Mouse (Mus musculus) natural killer cell, adult 2 months (primary cell): Measurements from ENCODE around the gene Tmprss2.

Experiments
- DNase-seq, 2 experiments: peaks; one replicate each; pipeline ENCODE4 v3.0.0; 2022; ENCODE audit warnings: low spot score in 2 of 2

Gene Tmprss2

DNA sequence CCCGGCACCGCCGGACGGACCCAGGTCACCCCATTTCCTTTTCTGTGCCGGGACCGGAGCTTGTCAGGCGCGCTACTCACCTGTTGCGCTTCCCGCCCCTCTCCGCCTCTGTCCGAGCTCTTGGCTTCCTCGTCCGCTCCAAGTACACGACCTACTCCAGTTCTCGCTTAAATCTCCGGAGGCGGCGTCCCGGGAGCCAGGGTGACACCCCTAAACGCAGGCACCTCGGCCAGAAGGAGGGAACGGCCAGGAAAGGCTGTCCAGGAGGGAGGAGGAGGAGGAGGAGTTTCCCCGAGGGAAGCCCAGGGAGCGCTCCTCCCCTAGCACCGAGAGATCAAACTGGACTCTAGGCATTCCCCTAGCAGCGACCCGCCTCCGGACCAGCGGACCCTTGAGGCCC, at the start of gene Tmprss2:
Tmprss2 (minus strand) TSS at position 257 of the 400 bp plus-strand sequence.
- DNase-seq: no peak

DNA sequence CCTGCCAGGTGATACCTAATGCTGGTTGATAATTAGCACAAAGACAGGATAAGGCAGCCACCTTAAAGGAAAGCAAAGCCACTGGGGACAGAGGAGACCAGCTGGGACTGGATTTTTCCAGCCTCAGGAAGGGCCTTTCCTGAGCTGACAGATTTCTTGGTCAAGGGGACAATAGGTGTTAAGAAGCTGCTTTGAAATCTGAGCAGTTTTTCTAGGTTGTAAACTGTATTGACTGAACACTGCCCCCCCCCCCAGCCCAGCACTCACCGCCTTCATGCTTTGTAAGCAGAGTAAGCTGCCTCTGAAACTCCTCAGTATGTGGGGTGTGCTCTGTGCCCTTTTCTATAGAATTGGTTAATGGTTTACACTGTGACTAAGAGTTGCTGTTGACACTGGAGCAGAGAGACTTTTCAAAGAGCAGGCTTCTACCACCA, 48.2 kb upstream of the Tmprss2 start:
- no peak for DNase-seq

DNA sequence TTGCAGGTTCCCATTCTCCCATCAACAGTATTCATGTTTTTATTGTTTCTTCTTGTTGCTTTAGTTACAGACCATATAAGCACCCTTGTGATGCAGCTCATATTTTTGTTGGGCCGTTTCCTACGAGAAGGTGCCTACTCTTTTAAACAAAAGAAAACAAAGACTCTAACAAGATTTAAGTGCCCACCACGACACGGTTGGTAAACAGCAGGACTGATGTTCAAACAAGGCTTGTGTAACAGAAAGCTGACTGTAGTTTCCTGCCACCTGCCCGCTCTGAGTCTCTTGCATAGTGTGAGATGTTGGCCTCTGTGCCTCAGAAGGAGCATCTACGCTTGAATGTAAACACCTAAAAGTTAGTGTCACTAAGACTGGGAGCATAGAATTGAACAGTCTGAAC, 47.5 kb upstream of the Tmprss2 start:
- DNase-seq: no peak

DNA sequence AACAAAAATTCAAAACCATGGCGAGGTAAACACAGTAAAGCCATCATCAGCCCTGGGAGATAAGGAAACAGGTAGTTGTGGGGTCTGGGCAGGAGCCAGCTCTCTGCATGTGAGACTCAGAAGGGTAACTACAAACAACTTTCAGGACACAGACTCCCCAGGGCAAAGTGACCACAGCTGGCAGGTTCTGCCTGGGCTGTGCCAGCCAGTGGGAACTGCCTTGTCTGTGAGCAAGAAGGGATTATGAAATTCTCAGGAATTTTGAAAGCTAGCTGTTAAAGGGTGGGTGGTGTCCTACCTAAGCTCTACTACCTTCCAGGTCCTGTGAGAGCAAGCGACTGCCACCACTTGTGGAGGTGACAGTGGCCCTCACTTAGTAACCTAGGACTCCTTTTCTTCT, 44.8 kb upstream of the Tmprss2 start:
- DNase-seq: no peak

DNA sequence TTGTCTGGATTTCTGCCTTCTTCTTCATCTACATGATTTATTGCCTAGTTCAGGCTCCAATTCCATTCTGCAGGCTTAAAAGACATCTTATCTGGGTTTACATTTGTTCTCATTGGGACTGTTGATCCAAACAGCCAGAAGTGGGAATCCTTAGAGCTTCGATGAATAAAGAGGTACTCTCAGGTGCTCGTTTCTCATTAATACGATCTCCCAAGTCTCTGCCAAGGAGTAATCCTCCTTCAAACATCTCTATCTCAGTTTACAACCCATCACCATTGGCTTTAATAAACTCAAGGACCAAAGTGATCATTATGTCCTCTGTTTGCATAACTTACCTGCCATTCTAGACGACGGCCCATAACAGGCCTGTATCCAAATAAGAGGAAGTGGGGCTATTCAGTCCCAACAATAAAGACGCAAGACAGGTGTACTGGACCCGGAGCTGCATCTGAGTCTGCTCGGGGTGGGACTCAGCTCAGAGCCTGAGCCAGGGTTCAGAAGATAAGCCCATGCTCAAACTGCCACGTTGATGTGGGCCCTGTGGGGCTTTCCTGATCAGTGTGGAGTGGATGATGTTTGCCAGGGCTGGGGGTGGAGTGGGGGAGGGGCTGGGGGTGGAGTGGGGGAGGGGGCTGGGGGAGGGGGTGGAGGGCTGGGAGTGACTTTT, 38.7 kb upstream of the Tmprss2 start:
- DNase-seq: no peak

DNA sequence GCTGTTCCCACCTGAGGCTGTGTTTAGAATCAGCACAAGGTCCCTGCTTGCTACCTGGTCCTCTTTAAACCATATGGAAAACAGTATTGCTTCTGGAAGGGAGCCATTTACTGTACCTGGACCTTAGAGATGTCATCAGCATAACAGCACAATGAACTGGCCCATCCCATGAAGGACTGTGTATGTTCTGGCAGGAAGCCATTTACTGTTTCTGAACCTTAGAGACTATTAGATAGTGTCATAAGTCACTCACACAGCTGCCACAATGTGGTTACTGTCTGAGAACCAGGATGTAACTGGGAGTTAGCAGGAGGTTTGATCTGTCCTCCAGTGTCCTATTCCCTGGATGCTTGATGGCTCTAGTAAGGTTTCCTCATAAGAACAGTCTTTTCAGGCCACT, 33.7 kb upstream of the Tmprss2 start:
- no peak for DNase-seq

DNA sequence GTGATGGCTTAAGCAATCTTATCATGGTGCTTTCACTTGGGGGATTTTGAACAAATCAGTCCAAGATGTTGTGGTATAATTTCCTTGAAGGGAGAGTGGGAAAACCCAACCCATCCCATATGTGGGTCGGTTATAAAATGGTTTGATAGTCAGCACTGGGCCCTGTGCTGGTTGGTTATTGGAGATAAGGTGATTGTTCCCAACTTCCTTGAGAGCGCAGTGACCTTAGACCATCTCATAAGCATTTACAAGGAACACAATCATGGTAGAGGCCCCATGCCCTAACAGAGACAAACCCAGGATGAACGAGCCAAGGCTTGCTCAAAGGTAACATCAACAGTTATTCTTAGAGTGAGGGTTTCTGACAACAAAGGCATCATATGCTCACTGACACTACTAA, 28.6 kb upstream of the Tmprss2 start:
- no peak for DNase-seq

DNA sequence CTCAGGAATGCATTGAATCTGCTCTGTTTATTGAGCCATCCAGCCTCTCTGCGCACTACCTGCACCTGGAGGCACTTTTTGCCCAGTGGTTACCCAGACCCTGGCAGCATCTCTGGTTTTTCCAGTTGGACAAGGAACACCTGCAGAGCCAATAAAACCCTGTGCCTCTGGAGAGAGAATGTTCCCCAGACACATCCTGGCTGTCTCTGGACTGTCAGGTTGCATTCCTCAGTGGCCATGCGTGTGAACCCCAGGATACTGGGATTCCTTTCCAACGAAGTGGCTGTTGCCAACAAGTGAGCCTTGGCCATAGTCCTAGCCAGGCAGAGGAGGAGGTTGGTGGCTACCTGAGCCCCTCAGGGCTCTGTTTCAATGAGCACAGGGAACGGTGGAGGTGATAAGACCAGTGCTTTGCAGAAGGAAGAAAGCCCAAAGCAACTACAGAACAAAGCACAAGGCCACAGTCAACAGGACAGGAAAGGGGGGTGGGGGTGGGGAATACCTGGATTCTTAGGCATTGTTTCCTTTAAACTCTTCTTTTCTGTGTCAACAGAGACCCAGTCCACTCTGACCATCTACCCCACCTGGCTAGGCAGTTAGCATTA, 22.0 kb upstream of the Tmprss2 start:
- no peak for DNase-seq

DNA sequence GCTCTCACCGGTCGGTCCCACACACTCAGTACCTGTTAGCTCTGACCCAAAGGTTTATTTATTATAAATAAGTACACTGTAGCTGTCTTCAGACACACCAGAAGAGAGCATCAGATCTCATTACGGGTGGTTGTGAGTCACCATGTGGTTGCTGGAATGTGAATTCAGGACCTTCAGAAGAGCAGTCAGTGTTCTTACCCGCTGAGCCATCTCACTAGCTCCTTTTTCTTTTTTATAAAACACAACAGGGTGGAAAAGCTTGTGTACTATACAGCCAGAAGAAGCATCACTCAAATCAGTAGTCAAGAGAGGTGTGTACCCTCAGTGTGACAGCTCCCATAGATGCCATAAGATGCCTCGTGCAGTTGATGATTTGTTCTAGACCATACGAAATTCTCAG, 12.2 kb upstream of the Tmprss2 start:
- DNase-seq: no peak

DNA sequence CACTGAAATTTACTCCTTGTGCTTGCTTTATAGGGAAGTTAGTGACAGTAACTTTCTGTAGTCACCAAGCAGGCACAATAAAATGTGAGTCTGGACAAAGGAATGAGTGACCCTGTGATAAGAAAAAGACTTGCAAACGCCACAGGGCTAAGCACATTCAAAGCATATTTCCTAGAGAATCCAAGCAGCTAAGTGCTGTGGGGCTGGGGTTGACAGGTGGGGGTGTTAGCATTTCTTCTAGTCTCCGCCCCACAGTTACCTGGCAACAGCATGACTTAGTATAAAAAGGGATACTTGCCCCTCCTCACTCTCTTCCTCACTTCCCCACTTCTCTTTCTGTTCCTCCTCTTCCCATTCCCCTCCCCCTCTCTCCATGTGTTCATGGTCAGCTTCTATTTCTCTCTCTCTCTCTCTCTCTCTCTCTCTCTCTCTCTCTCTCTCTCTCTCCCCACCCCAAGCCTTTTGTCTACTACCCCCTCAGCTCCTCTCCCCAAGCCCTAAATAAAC, 11.4 kb upstream of the Tmprss2 start:
- DNase-seq: no peak

DNA sequence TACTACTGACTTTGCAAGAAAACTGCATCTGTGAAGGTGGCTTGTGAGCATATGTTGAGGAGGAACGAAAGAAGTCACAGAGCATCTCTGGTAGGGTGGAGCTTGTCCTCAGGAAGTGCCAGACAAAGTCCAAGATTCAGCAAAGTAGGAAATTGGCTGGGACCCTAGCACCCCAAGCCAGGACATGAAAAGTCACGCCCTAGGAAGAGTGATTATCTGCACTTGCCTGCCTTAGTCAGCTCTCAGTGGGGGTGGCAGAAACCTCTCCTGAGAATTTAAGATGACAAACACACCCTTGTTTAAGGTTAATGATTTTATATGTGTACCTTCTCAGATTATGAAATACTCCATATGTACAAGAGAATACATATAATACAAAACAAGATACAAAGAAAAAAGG, 7.3 kb upstream of the Tmprss2 start:
- no peak for DNase-seq

DNA sequence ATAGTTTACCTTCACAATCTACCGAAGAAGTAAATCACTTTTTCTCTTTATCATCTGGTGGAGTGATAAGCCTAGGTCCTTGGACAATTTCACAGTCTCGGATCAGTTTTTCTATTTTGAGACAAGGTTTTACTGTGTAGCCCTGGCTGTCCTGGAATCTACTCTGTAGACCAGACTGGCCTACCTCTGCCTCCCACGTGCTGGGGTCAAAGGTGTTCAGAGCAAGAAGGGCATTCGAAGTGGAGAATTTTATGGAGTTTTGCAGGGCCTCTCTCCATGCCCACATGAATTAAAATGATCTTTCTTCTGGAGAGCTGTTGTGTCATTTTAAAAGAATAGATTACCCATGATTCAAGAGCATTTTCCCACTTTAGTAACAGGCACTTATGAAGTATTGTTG, 1.0 kb upstream of the Tmprss2 start:
- DNase-seq: no peak

DNA sequence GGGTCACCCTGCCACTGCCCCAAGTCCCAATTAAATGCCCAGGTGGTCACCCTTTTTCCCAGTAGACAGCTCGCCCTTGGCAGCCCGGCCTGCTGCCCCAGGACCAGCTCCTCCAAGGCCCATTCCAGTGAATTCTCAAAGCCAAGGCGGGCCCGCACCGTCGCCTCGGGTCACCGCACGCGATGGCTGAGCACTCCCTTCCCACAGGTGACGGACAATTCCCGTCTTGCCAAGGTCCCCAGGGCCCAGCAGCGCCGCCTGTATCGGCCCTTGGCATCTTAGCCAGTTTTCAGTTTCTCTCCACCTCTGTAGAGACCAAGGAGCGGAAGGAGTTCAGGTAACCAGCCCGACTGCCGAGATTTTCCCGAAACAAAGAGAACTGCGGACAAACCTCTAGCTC, 749 bp downstream of the Tmprss2 start:
- no peak for DNase-seq

DNA sequence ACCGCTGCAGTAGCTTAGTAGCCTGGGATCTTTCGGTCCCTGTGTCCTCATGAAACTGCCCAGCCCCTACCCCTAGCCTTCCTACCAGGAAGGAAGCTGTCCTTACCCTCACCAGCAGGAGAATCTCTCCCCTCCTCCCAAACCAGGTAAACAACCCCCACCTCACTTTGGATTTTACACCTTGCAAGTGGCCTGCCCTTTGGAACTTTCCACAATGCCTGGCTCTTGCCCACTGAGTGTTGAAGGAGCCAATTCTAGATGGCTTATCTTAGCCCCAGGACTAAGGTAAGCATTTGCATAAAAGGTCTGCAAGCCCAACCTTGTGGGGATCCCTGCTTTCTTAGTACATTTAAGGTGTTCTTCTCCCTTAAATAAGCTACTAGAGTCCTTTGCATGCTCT, 1.3 kb downstream of the Tmprss2 start:
- no peak for DNase-seq

DNA sequence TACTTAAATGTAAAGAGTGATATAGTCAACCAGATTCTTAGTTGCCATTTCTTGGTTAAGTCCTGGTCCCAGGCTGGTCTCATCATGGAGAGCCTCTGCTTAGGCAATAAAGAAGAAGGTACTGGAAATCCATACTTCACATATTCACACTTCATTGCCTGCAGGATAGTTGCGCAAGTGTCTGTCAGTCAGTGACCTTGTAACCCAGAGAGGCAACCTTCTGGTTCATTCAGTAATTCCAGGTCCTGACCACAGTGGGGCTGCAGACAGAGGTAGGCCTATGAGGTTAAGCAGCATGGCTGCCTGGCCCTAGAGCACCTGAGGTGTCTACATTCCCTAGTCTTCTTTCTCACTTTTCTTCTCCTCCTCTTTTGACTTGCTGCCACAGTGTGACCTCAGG, 3.0 kb downstream of the Tmprss2 start:
- DNase-seq: no peak

DNA sequence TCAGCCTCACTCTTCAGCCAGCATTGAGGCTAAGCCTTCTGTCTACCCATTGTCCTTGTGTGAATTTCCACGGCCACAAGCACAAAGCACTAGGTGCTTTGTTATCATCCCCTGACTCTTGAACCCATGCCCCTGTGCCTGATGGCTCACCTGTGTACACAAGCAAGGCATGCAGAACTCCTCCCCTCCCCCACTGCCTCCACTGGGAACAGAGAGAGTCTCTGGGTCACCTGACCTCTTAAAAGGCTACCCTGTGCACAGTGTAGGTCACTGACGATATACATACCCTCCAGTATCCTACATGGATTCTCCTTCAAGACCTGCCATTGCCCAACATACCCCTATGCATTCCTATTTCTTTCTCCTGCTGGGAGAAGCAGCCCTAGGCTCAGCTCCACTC, 4.2 kb downstream of the Tmprss2 start:
- DNase-seq: no peak

DNA sequence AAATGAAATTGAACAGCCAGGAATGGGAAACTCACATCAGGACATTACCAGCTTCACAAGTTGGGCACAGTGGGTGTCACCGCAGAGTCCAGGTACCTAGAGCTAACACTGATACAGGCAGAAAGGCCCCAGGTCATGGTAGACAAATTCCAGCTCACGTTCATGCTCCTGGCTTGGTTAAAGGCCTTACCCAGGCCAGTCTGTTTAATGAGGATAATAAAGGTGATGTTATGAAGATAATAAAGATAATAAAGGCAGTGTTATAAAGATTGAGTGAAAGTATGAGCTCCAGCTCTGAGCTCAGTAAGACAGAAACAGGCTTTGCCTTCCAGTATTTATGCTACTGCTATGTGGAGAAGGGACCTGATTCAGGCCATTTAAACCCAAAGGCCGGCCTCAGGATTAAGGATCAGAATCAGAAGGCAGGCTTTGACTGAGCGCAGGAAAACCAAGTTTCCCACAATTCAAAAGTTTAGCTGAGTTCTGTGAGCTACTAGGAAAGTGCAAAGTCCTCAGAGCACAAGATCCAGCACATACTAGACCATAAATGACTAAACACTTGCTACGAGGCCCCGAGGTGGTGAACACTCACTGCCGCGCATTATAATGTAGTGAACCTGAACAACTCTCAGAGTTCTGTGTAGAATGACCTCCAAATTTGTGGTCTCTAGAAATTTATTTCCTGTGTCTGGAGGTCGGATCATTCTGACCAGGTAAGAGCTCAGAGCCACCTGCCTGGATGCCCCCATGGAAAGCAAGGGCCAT, 4.9 kb downstream of the Tmprss2 start:
- DNase-seq: no peak

DNA sequence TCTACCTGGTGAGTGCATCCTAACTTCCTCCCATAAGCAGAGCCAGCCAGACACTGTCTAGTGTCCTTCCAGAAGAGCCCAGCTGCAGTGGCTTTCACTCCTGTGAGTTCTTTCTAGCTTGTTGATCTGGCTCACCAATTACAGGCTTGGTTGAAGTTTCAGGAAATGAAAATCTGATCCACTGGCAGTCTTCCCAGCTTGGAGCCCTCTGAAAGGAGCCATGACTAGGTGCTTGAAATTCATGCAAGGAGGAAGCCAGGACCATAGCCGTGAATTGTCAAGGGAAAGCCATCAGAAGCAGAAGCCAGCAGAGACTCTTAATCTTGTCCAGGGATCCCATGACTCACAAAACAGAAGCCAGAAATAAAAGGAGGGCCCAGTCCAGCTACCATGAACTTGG, 8.7 kb downstream of the Tmprss2 start:
- DNase-seq: no peak

DNA sequence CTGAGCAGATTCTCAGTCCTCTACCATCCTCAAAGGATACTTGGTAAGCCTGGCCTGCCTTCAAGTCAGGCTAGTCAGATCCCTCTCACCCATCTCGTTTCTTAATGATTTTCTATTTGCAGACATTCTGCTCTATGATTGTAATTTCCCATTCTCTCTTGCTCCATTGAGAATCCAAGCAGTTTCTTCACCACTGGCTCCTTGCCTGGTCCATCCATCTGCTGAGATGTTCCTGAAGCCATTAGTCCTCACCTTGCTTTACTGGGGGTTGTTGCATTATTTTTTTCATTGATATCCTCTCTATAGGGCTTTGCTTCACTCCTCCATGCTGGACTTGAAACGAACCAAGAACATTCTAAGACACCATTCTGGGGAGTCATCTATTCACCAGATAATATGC, 10.4 kb downstream of the Tmprss2 start:
- DNase-seq: no peak

DNA sequence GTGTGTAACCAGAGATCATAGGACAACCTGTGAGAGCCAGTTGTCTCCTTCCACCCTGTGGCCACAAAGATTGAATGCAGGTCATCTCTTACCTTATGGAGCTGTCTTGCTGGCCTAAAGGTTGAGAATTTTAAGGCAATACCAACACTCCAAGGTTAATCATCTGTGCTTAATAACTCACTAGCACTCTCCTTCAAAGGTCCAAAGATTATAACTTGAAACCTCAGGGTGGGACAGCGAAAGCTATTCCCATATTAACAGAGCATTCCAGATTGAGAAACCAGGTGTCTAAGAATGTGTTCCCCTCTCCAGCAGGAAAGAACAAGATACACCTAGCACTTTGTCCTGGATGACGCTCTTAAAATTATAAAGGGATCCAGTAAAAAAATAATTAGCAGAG, 12.9 kb downstream of the Tmprss2 start:
- no peak for DNase-seq

DNA sequence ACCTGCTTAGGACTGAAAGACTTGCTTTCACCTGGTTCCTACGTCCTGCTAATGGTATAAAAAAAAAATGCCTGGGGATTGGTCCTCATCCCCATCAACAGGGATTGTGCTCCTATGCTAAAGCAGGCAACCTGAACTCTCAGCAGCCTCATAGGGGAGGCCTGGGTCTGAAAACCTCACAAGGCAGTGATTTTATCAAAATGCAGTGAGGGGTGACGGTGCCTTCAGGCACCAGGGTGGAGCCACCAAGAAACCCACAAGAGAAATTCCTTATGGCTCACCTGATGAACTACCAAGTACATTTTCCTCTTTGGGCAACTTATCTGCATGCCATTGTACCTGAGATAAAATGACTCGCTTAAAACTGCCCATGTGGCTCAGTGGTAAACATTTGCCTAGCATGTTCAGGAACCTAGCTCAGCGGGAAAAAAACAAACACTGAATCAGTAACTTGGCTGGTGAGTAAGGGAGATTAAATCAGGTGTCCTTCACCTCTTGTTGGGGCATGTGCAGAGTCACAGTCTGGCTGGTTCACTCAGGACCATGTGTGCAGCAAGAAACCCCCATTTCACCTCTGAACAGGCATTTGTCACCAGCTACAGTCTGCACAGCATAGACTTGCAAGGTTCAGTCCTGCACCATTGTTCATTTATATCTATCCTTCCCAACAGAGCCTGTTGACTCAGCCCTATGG, 17.0 kb downstream of the Tmprss2 start:
- DNase-seq: no peak

DNA sequence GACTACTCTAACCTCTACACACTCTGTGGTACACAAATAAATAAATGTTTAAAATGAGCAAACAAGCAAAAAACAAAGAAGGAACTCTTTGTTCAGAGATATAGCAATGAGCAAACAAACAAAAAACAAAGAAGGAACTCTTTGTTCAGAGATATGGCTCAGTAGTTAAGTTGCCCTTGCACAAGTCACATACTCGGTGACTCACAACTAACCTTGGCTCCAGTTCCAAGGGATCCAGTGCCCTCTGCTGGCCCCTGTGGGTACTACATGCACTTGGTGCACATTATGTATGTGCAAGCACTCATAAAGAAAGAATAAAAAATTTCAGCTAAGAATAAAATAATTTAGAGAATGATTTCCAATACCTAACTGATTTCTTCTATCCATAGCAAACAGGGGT, 17.9 kb downstream of the Tmprss2 start:
- peak; percentile 52 to 69 for DNase-seq
